Mouse (Mus musculus) testis, postnatal 14 days (tissue): ENCODE results near the gene Gm3402.
"Not testable (repeated sequence)": the region's sequence is repeated elsewhere in the genome, so short reads cannot be mapped to it uniquely, and the experiment has no call there.

Experiments used
- DNase-seq: peaks from one replicate; pipeline ENCODE4 v3.0.0; 2021; ENCODE audit warnings: low spot score

The Gm3402 gene

GRCm38 (mm10) chr5:146513823-146514222, at the start of gene Gm3402:
Gm3402 (plus strand) TSS chr5:146514123.
- DNase-seq: not testable (repeated sequence)

DNA sequence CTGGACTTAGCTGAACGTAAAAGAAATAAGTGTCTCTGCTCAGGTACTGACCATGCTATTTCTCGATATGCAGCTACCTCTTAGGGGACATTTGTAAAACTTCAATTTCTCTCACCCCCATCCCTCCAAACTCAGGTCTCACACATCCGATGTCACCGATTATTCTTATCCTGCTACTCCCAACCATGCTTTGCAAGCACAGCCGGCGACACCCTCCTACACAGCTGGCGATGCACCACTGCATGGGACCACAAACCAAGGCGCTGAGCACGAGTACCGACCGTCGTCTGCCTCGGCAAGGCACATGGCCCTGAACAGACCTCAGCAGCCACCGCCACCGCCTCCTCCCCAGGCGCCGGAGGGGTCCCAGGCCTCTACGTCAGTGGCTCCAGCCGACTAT, 47.3 kb upstream of the Gm3402 start:
- no peak for DNase-seq

GRCm38 (mm10) chr5:146468311-146468710, 45.6 kb upstream of the Gm3402 start:
- DNase-seq: no peak

- no peak for DNase-seq
These were observed 43.1 kb upstream of the Gm3402 start for GRCm38 (mm10) chr5:146470821-146471220.

DNA sequence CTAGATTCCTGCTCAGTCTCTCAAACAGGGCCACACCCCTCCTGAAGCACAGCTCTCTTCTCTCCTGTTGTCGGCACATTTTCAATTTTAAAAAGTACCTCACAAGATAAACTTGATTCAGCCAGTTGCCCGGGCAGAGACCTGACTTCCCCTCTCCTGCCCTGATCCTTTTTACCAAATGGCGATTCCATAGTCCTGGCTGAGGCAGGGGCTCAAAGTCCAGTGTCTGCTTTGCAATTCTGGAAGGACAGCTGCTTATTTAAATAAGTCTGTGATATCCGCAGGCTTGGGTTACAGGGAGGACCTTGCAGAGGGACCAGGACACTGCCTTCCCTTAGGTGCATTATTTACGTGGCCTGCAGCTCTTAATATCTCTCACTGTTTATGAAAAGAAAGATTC, 42.6 kb upstream of the Gm3402 start:
- DNase-seq: no peak

GRCm38 (mm10) chr5:146471821-146472220, 42.1 kb upstream of the Gm3402 start:
- DNase-seq: no peak

GRCm38 (mm10) chr5:146479564-146479963, 34.4 kb upstream of the Gm3402 start:
- not testable (repeated sequence) for DNase-seq

- DNase-seq: not testable (repeated sequence)
These were observed 32.3 kb upstream of the Gm3402 start, which contains the start of gene Gm6408 for GRCm38 (mm10) chr5:146481665-146482064. Gm6408 (plus strand) TSS chr5:146481965.

DNA sequence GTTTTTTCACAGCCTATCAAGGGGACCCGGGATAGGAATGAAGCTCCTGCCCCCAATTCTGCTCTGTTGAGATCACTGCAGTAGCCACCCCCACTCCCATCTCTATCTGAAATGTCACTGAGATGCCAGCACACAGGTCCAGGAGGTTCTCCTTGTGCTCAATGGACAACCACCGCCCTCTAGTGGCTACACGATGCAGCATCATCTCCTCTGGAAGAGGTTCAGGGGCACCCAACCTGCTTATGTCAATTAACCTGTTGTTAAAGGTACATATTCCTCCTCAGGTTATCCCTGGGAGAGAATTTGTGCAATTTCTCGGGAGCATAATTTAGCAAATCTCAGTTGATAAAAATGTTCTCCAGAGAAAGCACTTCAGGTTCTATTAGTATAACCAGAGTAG, 25.0 kb upstream of the Gm3402 start:
- not testable (repeated sequence) for DNase-seq

DNA sequence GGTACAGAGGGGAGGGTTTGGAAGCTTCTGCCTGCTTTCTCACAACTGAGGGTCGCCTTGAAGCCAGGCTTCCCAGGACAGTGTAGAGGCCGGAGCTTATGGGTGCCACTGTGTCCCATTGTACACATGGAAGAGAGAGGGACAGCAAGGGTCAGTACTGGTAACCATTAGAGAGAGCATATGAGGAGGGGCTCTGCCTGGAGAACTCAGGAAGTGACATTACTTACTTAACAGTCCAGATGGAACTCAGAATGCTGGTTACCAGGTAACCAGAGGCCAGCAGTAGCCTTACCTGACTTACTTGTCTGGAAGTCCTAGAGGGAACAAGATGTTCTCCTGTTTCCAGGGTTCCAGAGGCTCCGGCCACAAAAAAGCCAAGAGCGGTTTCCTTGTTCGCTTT, 22.9 kb upstream of the Gm3402 start, which contains the start of gene Gm6370:
TSS of gene Gm6370 (plus strand) at position 301 of the 400 bp plus-strand sequence.
- not testable (repeated sequence) for DNase-seq

GRCm38 (mm10) chr5:146502099-146502498, 11.8 kb upstream of the Gm3402 start, which contains the start of gene 4930449I24Rik:
4930449I24Rik (plus strand) TSS chr5:146502399.
- not testable (repeated sequence) for DNase-seq

DNA sequence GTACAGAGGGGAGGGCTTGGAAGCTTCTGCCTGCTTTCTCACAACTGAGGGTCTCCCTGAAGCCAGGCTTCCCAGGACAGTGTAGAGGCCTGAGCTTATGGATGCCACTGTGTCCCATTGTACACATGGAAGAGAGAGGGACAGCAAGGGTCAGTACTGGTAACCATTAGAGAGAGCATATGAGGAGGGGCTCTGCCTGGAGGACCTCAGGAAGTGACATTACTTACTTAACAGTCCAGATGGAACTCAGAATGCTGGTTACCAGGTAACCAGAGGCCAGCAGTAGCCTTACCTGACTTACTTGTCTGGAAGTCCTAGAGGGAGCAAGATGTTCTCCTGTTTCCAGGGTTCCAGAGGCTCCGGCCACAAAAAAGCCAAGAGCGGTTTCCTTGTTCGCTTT, 11.6 kb downstream of the Gm3402 start, which contains the start of gene Gm3404:
TSS of gene Gm3404 (plus strand) at position 301 of the 400 bp plus-strand sequence.
- DNase-seq: not testable (repeated sequence)

GRCm38 (mm10) chr5:146537347-146537746, 23.4 kb downstream of the Gm3402 start, which contains the start of gene Gm3409:
Gm3409 (plus strand) TSS chr5:146537647.
- not testable (repeated sequence) for DNase-seq

- DNase-seq: not testable (repeated sequence)
These were observed 41.9 kb downstream of the Gm3402 start, which contains the start of gene Gm3415 for GRCm38 (mm10) chr5:146555836-146556235. Gm3415 (plus strand) TSS chr5:146556136.

- DNase-seq: no peak
These were observed 50.3 kb downstream of the Gm3402 start for GRCm38 (mm10) chr5:146564259-146564658.
